Mouse (Mus musculus) neural tube, embryonic 14.5 days (tissue): ENCODE measurements at regions not wholly inside any gene's neighbourhood (a gene's known extent, or its start where the extent isn't known, plus 50 kb on each side); places are given as distances from the start of the nearest gene placed in this dataset.

Experiments used
- ATAC-seq: fragments of 200-750 bp; cut with Nextera tagmentation; 2 replicates; pipeline ENCODE4 v1.8.0; 2017; ENCODE audit warnings: low read depth, mild to moderate bottlenecking, moderate TSS enrichment, moderate library complexity
- H3K27ac ChIP-seq: fragments of 300-500 bp; sonication (generic); 2 replicates; pipeline ENCODE4 v1.5.1; 2014; ENCODE audit warnings: low read depth, mild to moderate bottlenecking, control low read depth, low read length, moderate library complexity, mixed read lengths
- H3K27me3 ChIP-seq: fragments of 300-500 bp; sonication (generic); 2 replicates; pipeline ENCODE4 v1.6.1; 2014; ENCODE audit warnings: low read length; ENCODE audit not compliant: control insufficient read depth, insufficient read depth
- H3K36me3 ChIP-seq: fragments of 300-500 bp; sonication (generic); 2 replicates; pipeline ENCODE4 v1.6.1; 2014; ENCODE audit warnings: low read length, mixed read lengths; ENCODE audit not compliant: control insufficient read depth, insufficient read depth
- H3K4me1 ChIP-seq: fragments of 300-500 bp; sonication (generic); 2 replicates; pipeline ENCODE4 v1.6.1; 2014; ENCODE audit warnings: low read length; ENCODE audit not compliant: control insufficient read depth, insufficient read depth
- H3K4me2 ChIP-seq: fragments of 300-500 bp; sonication (generic); 2 replicates; pipeline ENCODE4 v1.6.1; 2014; ENCODE audit warnings: mild to moderate bottlenecking, low read depth, low read length, control low read depth
- H3K4me3 ChIP-seq: fragments of 300-500 bp; sonication (generic); 2 replicates; pipeline ENCODE4 v1.5.1; 2014; ENCODE audit warnings: low read depth, low read length, control low read depth, mixed read lengths
- H3K9ac ChIP-seq: fragments of 300-500 bp; sonication (generic); replicated peaks from 2 replicates; pipeline ENCODE4 v1.6.1; 2014; ENCODE audit warnings: low read depth, mild to moderate bottlenecking, control low read depth, low read length, mixed read lengths
- H3K9me3 ChIP-seq: fragments of 300-500 bp; sonication (generic); 2 replicates; pipeline ENCODE4 v1.6.1; 2016; ENCODE audit warnings: low read length; ENCODE audit not compliant: control insufficient read depth
- WGBS: fragments of 180-500 bp; shearing (Covaris S2); extraction: QIAGEN DNeasy Blood & Tissue Kit; methylation state at CpG from one replicate; pipeline ENCODE4 v1.1.7; 2014; 5-methylcytosine and 5-hydroxymethylcytosine counted together

- Histone ChIP-seq H3K9me3 (no peaks in the 10 kb centered on the region), H3K27ac (no peak overlapping the region), H3K4me1 (no peaks in the 10 kb centered on the region), H3K9ac (no peak overlapping the region), H3K36me3 (no peaks in the 10 kb centered on the region), H3K27me3 (no peaks in the 10 kb centered on the region), H3K4me2 (no peak overlapping the region), H3K4me3 (no peak overlapping the region)
- 76% methylated on average over 6 of the region's 6 CpGs for WGBS
- no peak for ATAC-seq
Measured at GRCm38 (mm10) chr17:73055611-73056010, 52.2 kb upstream of the Lclat1 start.

GRCm38 (mm10) chr17:73056616-73057015 lies 51.2 kb upstream of the Lclat1 start:
- H3K4me2 ChIP-seq, result no peak overlapping the region
- H3K9me3 ChIP-seq, result no peaks in the 10 kb centered on the region
- no peaks in the 10 kb centered on the region for H3K36me3 ChIP-seq
- ATAC-seq, result no peak
- H3K4me1 ChIP-seq, result no peaks in the 10 kb centered on the region
- no peaks in the 10 kb centered on the region for H3K27me3 ChIP-seq
- H3K27ac ChIP-seq, result no peak overlapping the region
- H3K9ac ChIP-seq, result no peak overlapping the region
- WGBS, result 90% methylated on average over 2 of the region's 2 CpGs
- no peak overlapping the region for H3K4me3 ChIP-seq
